Mouse (Mus musculus): Measurements from ENCODE around the gene Adgrf1.

Adgrf1 gene

GRCm38 (mm10) chr17:43362362-43362761, 92.2 kb downstream of the Adgrf1 start:
- DNase-seq (ENCODE audit: low spot score in 2 of 2) = no peak

DNA sequence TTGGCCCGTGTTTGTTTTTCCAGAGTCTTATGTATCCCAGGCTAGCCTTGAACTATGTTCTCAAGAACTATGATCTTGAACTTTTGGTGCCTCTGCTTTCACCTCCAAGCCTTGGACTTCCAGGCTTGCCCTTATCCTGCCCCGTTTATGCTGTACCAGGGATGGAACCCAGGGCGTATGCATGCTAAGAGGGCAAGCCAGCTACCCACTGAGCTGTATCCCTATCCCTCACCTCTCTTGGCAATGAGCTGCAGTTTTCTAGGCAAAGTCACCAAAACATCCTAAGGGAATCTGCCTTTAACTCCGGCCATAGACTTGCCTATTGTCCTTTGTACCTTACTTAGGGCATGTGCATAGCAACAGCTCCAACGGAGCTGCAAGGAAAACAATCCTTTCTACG, 92.8 kb downstream of the Adgrf1 start:
- DNase-seq (ENCODE audit: low spot score in 2 of 2) = no peak

DNA sequence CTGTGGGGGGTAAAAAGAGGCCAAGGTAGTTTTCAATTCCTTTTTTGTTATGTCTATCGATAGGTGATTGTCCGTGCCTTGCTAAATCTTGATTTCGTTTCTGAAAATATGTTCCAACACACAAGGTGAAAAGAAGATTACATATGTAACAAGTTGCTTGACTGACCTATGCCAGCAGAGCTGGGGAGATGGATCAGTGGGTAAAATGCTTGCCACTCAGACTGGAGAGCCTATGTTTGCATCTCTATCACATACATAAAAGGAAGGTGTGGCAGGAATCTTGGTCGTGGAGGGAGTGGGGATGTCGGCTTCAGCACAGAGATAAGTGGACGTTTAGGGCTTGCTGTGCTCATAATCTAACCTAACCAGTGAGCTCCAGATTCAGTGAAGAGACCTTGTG, 93.8 kb downstream of the Adgrf1 start:
- no peak for DNase-seq (ENCODE audit: low spot score in 2 of 2)

- DNase-seq (ENCODE audit: low spot score in 2 of 2) = no peak
Observed at GRCm38 (mm10) chr17:43365297-43365696, 95.2 kb downstream of the Adgrf1 start.

DNA sequence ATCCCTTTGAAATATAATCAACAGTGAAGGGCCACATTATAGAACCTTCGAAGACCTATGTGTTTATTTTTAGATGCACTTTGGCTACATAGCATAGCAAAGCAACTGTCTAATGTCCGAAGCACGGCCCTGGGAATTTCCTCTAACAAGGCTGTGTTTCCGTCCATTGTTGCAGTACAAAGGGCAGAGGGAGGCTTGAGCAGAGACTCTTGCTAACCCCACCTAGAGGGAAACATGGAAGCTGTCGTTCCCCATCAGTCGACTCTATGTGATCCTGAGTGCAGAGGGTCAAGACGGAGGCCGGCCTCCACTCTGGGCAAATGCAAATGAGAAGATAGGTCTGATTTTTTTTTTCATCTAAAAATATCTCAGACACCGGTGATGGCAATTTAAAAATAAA, 96.4 kb downstream of the Adgrf1 start:
- no peak for DNase-seq (ENCODE audit: low spot score in 2 of 2)

DNA sequence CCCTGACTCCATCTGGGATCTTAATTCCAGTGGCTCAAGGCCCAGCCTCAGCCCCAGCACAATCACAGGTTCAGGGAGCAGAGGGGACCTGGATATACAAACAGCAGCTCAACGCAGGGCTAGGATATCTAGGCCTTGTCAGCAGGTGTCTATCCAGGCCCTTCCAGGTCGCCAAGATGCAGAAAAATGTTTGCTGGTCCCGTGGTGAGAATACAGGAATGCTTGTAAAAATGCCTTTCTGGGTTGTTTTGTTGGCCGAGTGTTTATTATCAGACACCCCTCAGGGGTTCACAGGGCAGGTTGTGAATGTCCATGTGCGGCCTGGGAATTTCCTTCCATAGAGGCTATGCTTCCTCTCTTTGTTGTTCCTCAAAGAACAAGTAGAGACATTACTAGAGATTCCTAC, 98.0 kb downstream of the Adgrf1 start:
- no peak for DNase-seq (ENCODE audit: low spot score in 2 of 2)

DNA sequence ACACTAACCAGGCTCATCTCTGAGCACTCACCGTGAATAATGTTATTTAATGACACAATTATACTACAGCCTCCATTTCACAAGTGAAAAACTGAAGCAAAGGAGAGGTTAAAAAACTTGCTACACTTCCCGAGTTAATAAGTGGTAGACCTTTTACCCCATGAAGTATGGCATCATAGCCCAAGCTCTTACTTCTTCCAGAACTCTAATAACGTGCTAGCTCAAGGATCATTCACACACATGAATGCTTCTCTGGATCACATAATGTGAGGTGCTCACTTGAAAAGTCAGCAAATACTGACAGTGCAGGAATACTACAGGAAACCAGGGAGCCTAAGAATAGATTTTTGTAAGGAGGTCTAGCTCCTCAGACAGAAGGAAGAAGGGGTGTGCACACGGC, 102.5 kb downstream of the Adgrf1 start:
- no peak for DNase-seq (ENCODE audit: low spot score in 2 of 2)

DNA sequence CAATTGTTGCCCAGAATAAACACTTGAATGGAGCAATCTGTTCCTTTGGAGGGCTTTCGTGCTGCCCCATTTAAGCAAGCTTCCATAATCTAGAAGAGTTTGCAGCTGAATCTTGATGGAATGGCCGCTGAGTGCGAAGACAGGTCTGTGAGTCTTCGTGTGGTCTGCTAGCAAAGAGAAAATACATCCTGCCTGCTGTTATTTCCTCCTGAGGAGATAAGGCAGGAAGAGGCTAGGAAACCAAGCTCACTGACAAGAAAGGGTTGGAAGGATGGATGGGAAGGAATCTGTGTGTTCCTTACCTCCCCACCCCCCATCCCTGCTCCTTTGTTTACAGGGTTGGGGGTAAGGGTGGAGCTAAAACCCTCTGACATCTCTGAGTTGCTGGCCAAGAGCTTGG, 103.9 kb downstream of the Adgrf1 start:
- no peak for DNase-seq (ENCODE audit: low spot score in 2 of 2)
